Mouse (Mus musculus): ENCODE measurements at regions not wholly inside any gene's neighbourhood (a gene's known extent, or its start where the extent isn't known, plus 50 kb on each side); places are given as distances from the start of the nearest gene placed in this dataset.

DNA sequence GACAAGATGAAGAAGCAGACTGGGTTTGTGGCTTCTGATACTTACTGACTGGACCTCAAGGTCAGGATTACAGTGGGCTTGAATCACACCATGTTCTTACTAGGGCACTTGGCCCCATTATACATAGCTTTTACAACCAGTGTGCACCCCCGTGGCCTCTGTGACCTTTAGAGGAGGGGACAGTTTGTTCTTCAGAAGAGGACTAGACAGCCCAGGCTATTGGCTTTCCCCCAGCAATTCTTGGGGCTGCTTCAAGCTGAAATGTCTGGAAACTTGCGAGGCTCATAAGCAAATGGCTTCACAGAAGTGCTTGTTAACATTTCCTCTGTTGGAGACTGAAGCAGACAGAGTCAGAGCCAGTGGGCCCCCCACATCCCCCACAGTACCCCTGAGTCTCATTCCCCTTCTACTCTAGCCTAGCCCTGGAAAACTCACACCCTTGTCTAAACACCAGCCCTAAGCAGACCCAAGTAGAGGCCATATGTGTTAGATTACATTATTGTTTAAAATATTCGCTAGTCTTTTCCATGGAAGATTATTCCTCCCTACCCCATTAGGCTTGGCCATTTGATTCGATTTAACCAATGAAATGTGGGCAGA, 439.6 kb upstream of the Zmiz1 start:
- 65% methylated on average over 4 of the region's 4 CpGs for WGBS
- peaks cover 8% of the 10 kb centered on the region; the same call in 1 of the 2 replicates for H3K4me1 ChIP-seq (replicated peaks; ENCODE audit: insufficient read depth, low read length)
- no peak overlapping the region for H3K4me2 ChIP-seq (ENCODE audit: low read length)
- no peak overlapping the region for H3K9ac ChIP-seq (ENCODE audit: low read depth, low read length)
- no peak overlapping the region for H3K4me3 ChIP-seq (replicated peaks; ENCODE audit: low read depth, low read length)
- no peak for TF ChIP-seq CTCF (IDR thresholded peaks at IDR 0.05; ENCODE audit: low read depth)
- no peaks in the 10 kb centered on the region for H3K27me3 ChIP-seq (ENCODE audit: insufficient read depth, low read length)
- DNase-seq (ENCODE audit: low spot score) (no peak), ATAC-seq (replicated peaks; ENCODE audit: low FRiP score, low read depth) (no peak)
- no peaks in the 10 kb centered on the region for H3K9me3 ChIP-seq (replicated peaks; ENCODE audit: low read length)
- H3K36me3 ChIP-seq (ENCODE audit: insufficient read depth, low read length): no peaks in the 10 kb centered on the region
- no peak overlapping the region for H3K27ac ChIP-seq

DNA sequence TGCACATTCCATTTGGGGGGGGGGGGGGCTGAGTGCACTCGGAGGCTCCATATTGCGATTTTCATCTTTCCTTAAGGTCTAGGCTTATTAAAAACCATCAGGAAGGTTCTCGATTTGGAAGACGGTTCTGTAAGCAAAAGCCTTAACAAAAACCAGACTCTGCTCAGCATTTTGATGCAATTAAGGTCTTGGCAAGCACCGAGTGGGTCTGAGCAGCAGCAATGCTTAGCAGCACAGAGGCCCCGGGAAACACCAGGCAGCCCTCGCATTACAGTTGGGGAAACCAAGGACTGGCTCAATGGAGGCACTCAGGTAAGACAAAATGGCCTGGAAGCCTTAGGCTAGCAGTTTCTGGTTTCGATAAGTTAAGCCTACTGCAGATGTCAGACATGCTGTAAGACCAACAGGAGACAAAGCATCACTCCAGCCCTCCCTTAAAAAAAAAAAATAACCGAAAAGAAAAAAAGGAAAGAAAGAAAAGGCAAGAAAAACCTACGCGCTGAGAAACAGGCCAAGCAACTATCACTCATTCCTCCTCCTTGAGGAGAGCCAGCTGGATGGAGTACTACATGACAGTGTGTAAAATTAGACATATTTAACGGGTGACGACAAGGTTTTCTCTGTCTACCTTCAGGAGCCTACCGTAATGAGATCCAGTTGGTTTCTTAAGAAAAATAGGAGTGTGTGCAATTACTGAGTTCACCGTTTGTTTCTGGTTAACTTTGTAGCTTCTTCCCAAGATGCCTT, 436.3 kb upstream of the Zmiz1 start:
- H3K9ac ChIP-seq (ENCODE audit: low read depth, low read length): no peak overlapping the region
- WGBS: 63% methylated on average over 15 of the region's 15 CpGs
- no peaks in the 10 kb centered on the region for H3K27me3 ChIP-seq (ENCODE audit: insufficient read depth, low read length)
- H3K4me3 ChIP-seq (replicated peaks; ENCODE audit: low read depth, low read length): no peak overlapping the region
- no peak overlapping the region for H3K4me2 ChIP-seq (ENCODE audit: low read length)
- H3K4me1 ChIP-seq (replicated peaks; ENCODE audit: insufficient read depth, low read length): no peaks in the 10 kb centered on the region
- ATAC-seq (replicated peaks; ENCODE audit: low FRiP score, low read depth): no peak
- H3K36me3 ChIP-seq (ENCODE audit: insufficient read depth, low read length): no peaks in the 10 kb centered on the region
- no peaks in the 10 kb centered on the region for H3K9me3 ChIP-seq (replicated peaks; ENCODE audit: low read length)
- no peak for DNase-seq (ENCODE audit: low spot score)
- no peak for TF ChIP-seq CTCF (IDR thresholded peaks at IDR 0.05; ENCODE audit: low read depth)
- H3K27ac ChIP-seq: no peak overlapping the region

DNA sequence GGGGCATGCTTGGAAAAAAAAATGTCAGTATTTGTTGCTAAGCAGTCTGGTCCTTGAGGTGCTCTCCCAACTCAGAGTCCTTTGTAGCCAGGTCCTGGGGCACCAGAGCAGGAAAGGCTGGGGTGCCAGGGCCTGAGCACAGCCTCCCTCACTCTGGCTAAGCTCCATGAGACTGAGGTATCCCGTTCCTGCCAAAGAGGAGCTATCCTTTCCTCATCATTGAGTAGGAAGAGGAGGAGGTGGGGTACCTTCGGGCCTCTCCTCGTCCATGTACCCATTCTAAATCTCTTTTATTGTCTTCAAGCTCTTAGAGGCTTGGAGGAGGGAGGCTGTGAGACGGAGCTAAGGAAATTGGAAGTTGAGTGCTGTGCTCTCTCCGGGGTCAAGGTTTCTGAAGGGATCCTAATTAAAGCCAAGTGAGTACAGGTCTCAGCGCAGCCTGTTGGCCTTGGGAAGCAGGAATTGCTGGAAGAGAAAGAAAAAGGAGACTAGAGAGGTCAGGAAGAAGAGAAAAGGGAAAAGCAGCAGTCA, 435.6 kb upstream of the Zmiz1 start:
- no peak for ATAC-seq (replicated peaks; ENCODE audit: low FRiP score, low read depth)
- Histone ChIP-seq H3K36me3 (ENCODE audit: insufficient read depth, low read length) (no peaks in the 10 kb centered on the region), H3K27me3 (ENCODE audit: insufficient read depth, low read length) (no peaks in the 10 kb centered on the region), H3K4me3 (replicated peaks; ENCODE audit: low read depth, low read length) (no peak overlapping the region), H3K4me2 (ENCODE audit: low read length) (no peak overlapping the region), H3K27ac (no peak overlapping the region), H3K9me3 (replicated peaks; ENCODE audit: low read length) (no peaks in the 10 kb centered on the region), H3K4me1 (replicated peaks; ENCODE audit: insufficient read depth, low read length) (no peaks in the 10 kb centered on the region), H3K9ac (ENCODE audit: low read depth, low read length) (no peak overlapping the region)
- WGBS: 38% methylated on average over 6 of the region's 6 CpGs
- DNase-seq (ENCODE audit: low spot score): no peak
- TF ChIP-seq CTCF (IDR thresholded peaks at IDR 0.05; ENCODE audit: low read depth): no peak

DNA sequence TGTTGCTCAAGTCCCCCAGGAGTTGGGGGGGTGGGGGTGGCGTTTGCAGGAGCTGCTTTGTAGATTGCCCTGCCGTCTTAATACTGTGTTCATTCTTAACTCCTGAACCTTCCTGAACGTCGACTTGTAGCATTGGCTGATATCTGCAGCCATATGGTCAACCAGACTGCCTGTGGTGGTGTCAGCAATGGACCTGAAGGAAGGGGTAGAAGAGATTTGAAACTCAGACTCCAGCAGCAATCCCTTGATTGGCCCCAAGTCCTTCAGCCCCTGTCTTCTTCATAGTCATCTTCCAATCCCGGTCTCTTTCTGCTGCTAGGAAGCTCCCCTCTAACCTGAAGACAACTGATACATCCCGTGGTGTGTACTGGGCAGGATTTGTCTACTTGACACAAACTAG, 433.9 kb upstream of the Zmiz1 start:
- ATAC-seq (replicated peaks; ENCODE audit: low FRiP score, low read depth) (no peak), DNase-seq (ENCODE audit: low spot score) (no peak)
- H3K4me2 ChIP-seq (ENCODE audit: low read length): no peak overlapping the region
- no peaks in the 10 kb centered on the region for H3K36me3 ChIP-seq (ENCODE audit: insufficient read depth, low read length)
- H3K4me3 ChIP-seq (replicated peaks; ENCODE audit: low read depth, low read length): no peak overlapping the region
- H3K9me3 ChIP-seq (replicated peaks; ENCODE audit: low read length): no peaks in the 10 kb centered on the region
- no peak overlapping the region for H3K9ac ChIP-seq (ENCODE audit: low read depth, low read length)
- no peak for TF ChIP-seq CTCF (IDR thresholded peaks at IDR 0.05; ENCODE audit: low read depth)
- WGBS: 87% methylated on average over 6 of the region's 6 CpGs
- no peak overlapping the region for H3K27ac ChIP-seq
- no peaks in the 10 kb centered on the region for H3K4me1 ChIP-seq (replicated peaks; ENCODE audit: insufficient read depth, low read length)
- H3K27me3 ChIP-seq (ENCODE audit: insufficient read depth, low read length): no peaks in the 10 kb centered on the region

DNA sequence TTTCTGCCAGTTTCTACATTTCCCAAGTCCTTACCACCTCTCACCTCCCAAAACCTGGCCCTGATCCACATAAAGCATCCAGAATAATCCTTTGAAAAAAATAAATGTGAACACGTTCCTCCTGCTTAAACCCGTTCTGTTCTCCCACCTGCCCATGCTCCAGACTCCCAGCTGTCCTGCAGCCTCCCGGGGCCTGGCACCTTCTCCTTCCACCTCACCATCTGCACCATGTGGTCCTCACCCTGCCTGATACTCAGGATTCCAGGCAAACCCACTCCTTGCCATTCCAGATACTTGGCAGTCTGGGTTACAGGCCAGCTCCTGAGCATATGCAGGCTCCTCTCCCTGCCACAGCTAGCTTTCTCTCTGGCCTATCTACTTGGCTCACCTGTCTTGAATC, 431.9 kb upstream of the Zmiz1 start:
- no peak overlapping the region for H3K4me2 ChIP-seq (ENCODE audit: low read length)
- no peaks in the 10 kb centered on the region for H3K4me1 ChIP-seq (replicated peaks; ENCODE audit: insufficient read depth, low read length)
- DNase-seq (ENCODE audit: low spot score) (no peak), ATAC-seq (replicated peaks; ENCODE audit: low FRiP score, low read depth) (no peak)
- H3K4me3 ChIP-seq (replicated peaks; ENCODE audit: low read depth, low read length): no peak overlapping the region
- 80% methylated on average over 3 of the region's 3 CpGs for WGBS
- no peaks in the 10 kb centered on the region for H3K27me3 ChIP-seq (ENCODE audit: insufficient read depth, low read length)
- H3K36me3 ChIP-seq (ENCODE audit: insufficient read depth, low read length): no peaks in the 10 kb centered on the region
- H3K27ac ChIP-seq: no peak overlapping the region
- no peaks in the 10 kb centered on the region for H3K9me3 ChIP-seq (replicated peaks; ENCODE audit: low read length)
- H3K9ac ChIP-seq (ENCODE audit: low read depth, low read length): no peak overlapping the region
- no peak for TF ChIP-seq CTCF (IDR thresholded peaks at IDR 0.05; ENCODE audit: low read depth)

DNA sequence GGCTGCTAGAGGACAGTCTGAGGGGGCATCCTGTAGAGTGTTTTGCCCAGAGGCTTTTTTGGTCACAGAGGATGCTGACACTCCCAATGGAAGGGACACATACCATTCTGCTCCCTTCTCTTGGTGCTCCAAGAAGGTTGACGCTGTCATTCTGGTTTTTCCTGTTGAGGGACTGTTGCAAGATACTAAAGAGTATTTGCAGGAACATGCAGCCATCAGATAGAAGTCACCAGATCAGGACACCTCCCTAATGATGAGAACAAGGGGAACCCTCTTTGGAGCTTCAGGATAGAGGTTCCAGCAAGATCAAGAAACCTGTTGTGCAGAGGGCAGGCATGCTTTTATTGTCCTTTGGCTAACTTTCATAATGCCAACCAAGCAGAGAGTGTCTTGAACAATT, 431.1 kb upstream of the Zmiz1 start:
- no peak for TF ChIP-seq CTCF (IDR thresholded peaks at IDR 0.05; ENCODE audit: low read depth)

More for the DNA sequence above, 431.1 kb upstream of the Zmiz1 start:
- Histone ChIP-seq H3K4me3 (replicated peaks; ENCODE audit: low read depth, low read length) (no peak overlapping the region), H3K4me1 (replicated peaks; ENCODE audit: insufficient read depth, low read length) (no peaks in the 10 kb centered on the region), H3K27ac (no peak overlapping the region), H3K9ac (ENCODE audit: low read depth, low read length) (no peak overlapping the region), H3K9me3 (replicated peaks; ENCODE audit: low read length) (no peaks in the 10 kb centered on the region), H3K27me3 (ENCODE audit: insufficient read depth, low read length) (no peaks in the 10 kb centered on the region), H3K36me3 (ENCODE audit: insufficient read depth, low read length) (no peaks in the 10 kb centered on the region), H3K4me2 (ENCODE audit: low read length) (no peak overlapping the region)
- WGBS: 93% methylated on average over 1 of the region's 1 CpGs
- no peak for ATAC-seq (replicated peaks; ENCODE audit: low FRiP score, low read depth)
- DNase-seq (ENCODE audit: low spot score): no peak
